Mouse (Mus musculus): ENCODE results near the gene Ttyh3.

- TF ChIP-seq CTCF (IDR thresholded peaks at IDR 0.05; ENCODE audit: borderline replicate concordance, control insufficient read depth, extremely low read depth, insufficient read depth, low read length, poor library complexity), result no peak
- no peak for TF ChIP-seq POLR2A (IDR thresholded peaks at IDR 0.05; ENCODE audit: control insufficient read depth, extremely low read depth, insufficient read depth, low read length, poor library complexity)
These were observed 25.0 kb downstream of the Ttyh3 start for GRCm38 (mm10) chr5:140623791-140624190.

All from thymus, adult 2 months (tissue).